Mouse (Mus musculus) hindbrain, postnatal 0 days (tissue): ENCODE measurements around the gene Tprg. TPM values are rescaled to one million over a fixed set of nuclear protein-coding genes. Genes with fewer than 3 reads are reported as not detected.

Source experiments
- ATAC-seq: fragments of 200-750 bp; cut with Nextera tagmentation; 2 replicates; pipeline ENCODE4 v1.8.0; 2017; ENCODE audit warnings: mild to moderate bottlenecking, moderate TSS enrichment, moderate library complexity
- DNase-seq: peaks from one replicate; pipeline ENCODE4 v3.0.0-alpha.2; 2015; ENCODE audit warnings: low spot score
- H3K27ac ChIP-seq: fragments of 300-500 bp; sonication (generic); 2 replicates; pipeline ENCODE4 v1.5.1; 2014; ENCODE audit warnings: mild to moderate bottlenecking
- H3K27me3 ChIP-seq: fragments of 300-500 bp; sonication (generic); 2 replicates; pipeline ENCODE4 v1.6.1; 2014; ENCODE audit warnings: low read length, mixed read lengths; ENCODE audit not compliant: insufficient read depth
- H3K36me3 ChIP-seq: fragments of 300-500 bp; sonication (generic); 2 replicates; pipeline ENCODE4 v1.6.1; 2014; ENCODE audit warnings: low read length, mixed read lengths; ENCODE audit not compliant: insufficient read depth
- H3K4me1 ChIP-seq: fragments of 300-500 bp; sonication (generic); 2 replicates; pipeline ENCODE4 v1.6.1; 2014; ENCODE audit warnings: antibody characterized with exemption, low read length, mixed read lengths; ENCODE audit not compliant: insufficient read depth
- H3K4me2 ChIP-seq: fragments of 300-500 bp; sonication (generic); 2 replicates; pipeline ENCODE4 v1.6.1; 2014; ENCODE audit warnings: low read depth, mild to moderate bottlenecking, low read length, moderate library complexity, mixed read lengths
- H3K4me3 ChIP-seq: fragments of 300-500 bp; sonication (generic); 2 replicates; pipeline ENCODE4 v1.5.1; 2014; ENCODE audit warnings: low read length
- H3K9ac ChIP-seq: fragments of 300-500 bp; sonication (generic); replicated peaks from 2 replicates; pipeline ENCODE4 v1.6.1; 2014; ENCODE audit warnings: mild to moderate bottlenecking, low read length, moderate library complexity, mixed read lengths
- H3K9me3 ChIP-seq: fragments of 300-500 bp; sonication (generic); 2 replicates; pipeline ENCODE4 v1.6.1; 2016; ENCODE audit warnings: low read length, mixed read lengths
- CTCF ChIP-seq: IDR thresholded peaks from 2 replicates; pipeline ENCODE4 v1.5.1; 2016; ENCODE audit warnings: antibody characterized with exemption, control low read depth, low read depth
- WGBS: fragments of 180-500 bp; shearing (Covaris S2); extraction: QIAGEN DNeasy Blood & Tissue Kit; methylation state at CpG from one replicate; pipeline ENCODE4 v1.1.7; 2014; 5-methylcytosine and 5-hydroxymethylcytosine counted together
- polyA plus RNA-seq: library from polyadenylated mRNA; unstranded; fragments of >200 nt; fragmentation: Nextera tagmentation; extraction: Ambion mirVana; gene quantifications from 2 replicates; pipeline ENCODE4 v1.2.1, GENCODE M21; 2015
- total RNA-seq: library from RNA; depleted of rRNA; stranded (reverse); fragments of >200 nt; gene quantifications from 2 replicates; pipeline ENCODE4 v1.2.3, GENCODE M21; 2014

Tprg gene
- total and polyA plus RNA-seq, 2 experiments from 2014 or later = 0.13 to 0.16 TPM

DNA sequence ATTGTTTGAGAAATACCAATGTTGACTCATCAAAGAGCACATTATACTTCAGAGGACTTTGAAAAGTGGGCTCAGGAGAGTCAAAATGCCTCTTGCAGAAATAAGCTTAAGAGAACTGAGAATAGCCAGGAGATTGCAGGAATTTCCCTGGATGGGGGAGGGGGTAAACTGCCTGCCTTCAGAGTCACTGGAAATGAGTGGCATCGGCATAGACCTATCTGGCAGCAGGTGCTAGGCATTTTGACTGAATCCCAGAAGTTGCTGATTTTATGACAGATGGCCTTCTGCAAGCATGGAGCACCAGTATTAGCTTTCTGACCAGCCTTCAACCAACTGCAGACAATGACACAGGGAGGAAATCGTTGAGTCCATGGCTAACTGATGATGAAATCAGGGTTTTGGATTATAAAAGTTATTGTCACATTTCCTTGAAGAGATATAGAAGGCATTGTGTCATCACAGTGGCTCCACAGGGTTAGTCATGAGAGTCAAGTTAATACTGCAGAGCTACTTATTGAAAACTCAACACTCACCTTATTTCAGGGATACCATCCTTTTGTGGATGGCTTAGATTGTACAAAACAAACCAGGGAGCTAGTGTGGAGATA is 39.1 kb downstream of the Tprg start:
- no peaks in the 10 kb centered on the region for H3K27me3 ChIP-seq
- H3K27ac ChIP-seq = no peak overlapping the region
- H3K4me3 ChIP-seq = no peak overlapping the region
- DNase-seq (no peak), ATAC-seq (no peak)
- H3K9me3 ChIP-seq = no peaks in the 10 kb centered on the region
- no peak overlapping the region for H3K4me2 ChIP-seq
- TF ChIP-seq CTCF = no peak
- no peaks in the 10 kb centered on the region for H3K4me1 ChIP-seq
- WGBS = 74% methylated on average over 2 of the region's 2 CpGs
- no peaks in the 10 kb centered on the region for H3K36me3 ChIP-seq
- no peak overlapping the region for H3K9ac ChIP-seq

GRCm38 (mm10) chr16:25333279-25334219 is 46.9 kb downstream of the Tprg start:
- H3K9me3 ChIP-seq = no peaks in the 10 kb centered on the region
- DNase-seq = no peak
- no peak for ATAC-seq
- no peaks in the 10 kb centered on the region for H3K4me1 ChIP-seq
- no peak for TF ChIP-seq CTCF
- H3K4me3 ChIP-seq = no peak overlapping the region
- no peak overlapping the region for H3K4me2 ChIP-seq
- no peak overlapping the region for H3K27ac ChIP-seq
- H3K27me3 ChIP-seq = no peaks in the 10 kb centered on the region
- no peak overlapping the region for H3K9ac ChIP-seq
- WGBS = 56% methylated on average over 10 of the region's 10 CpGs
- H3K36me3 ChIP-seq = no peaks in the 10 kb centered on the region

GRCm38 (mm10) chr16:25335058-25335703 is 48.6 kb downstream of the Tprg start:
- peak; percentile 15 for DNase-seq
- Histone ChIP-seq H3K27ac (no peak overlapping the region), H3K9me3 (no peaks in the 10 kb centered on the region), H3K36me3 (no peaks in the 10 kb centered on the region), H3K4me1 (no peaks in the 10 kb centered on the region), H3K27me3 (no peaks in the 10 kb centered on the region), H3K4me3 (no peak overlapping the region), H3K4me2 (no peak overlapping the region), H3K9ac (no peak overlapping the region)
- 40% methylated on average over 4 of the region's 4 CpGs for WGBS
- TF ChIP-seq CTCF = no peak
- ATAC-seq = no peak

- no peak overlapping the region for H3K4me3 ChIP-seq
- no peaks in the 10 kb centered on the region for H3K4me1 ChIP-seq
- no peak overlapping the region for H3K4me2 ChIP-seq
- no peaks in the 10 kb centered on the region for H3K27me3 ChIP-seq
- 10% methylated on average over 3 of the region's 3 CpGs for WGBS
- peak; percentile 91 for TF ChIP-seq CTCF
- H3K9ac ChIP-seq = no peak overlapping the region
- no peak overlapping the region for H3K27ac ChIP-seq
- ATAC-seq (no peak), DNase-seq (peak; percentile 87)
- no peaks in the 10 kb centered on the region for H3K9me3 ChIP-seq
- no peaks in the 10 kb centered on the region for H3K36me3 ChIP-seq
Measured at GRCm38 (mm10) chr16:25349626-25350025, 63.0 kb downstream of the Tprg start.

GRCm38 (mm10) chr16:25367834-25368233 is 81.2 kb downstream of the Tprg start:
- no peak for DNase-seq
- WGBS = 72% methylated on average over 7 of the region's 7 CpGs
- ATAC-seq = no peak

GRCm38 (mm10) chr16:25369984-25370412 is 83.4 kb downstream of the Tprg start:
- Histone ChIP-seq H3K27ac (no peak overlapping the region), H3K4me1 (no peaks in the 10 kb centered on the region), H3K9ac (no peak overlapping the region), H3K4me3 (no peak overlapping the region), H3K9me3 (no peaks in the 10 kb centered on the region), H3K27me3 (no peaks in the 10 kb centered on the region), H3K36me3 (no peaks in the 10 kb centered on the region), H3K4me2 (no peak overlapping the region)
- no peak for DNase-seq
- 72% methylated on average over 5 of the region's 5 CpGs for WGBS
- no peak for TF ChIP-seq CTCF
- ATAC-seq = no peak

More at GRCm38 (mm10) chr16:25367834-25368233, 81.2 kb downstream of the Tprg start:
- no peak for TF ChIP-seq CTCF
- H3K36me3 ChIP-seq = no peaks in the 10 kb centered on the region
- H3K9ac ChIP-seq = no peak overlapping the region
- H3K27me3 ChIP-seq = no peaks in the 10 kb centered on the region
- H3K4me2 ChIP-seq = no peak overlapping the region
- H3K4me1 ChIP-seq = no peaks in the 10 kb centered on the region
- no peak overlapping the region for H3K27ac ChIP-seq
- H3K4me3 ChIP-seq = no peak overlapping the region
- H3K9me3 ChIP-seq = no peaks in the 10 kb centered on the region
